Mouse (Mus musculus) brain, adult 2 months (tissue): Measurements from ENCODE around the gene Pitpnm1.

Source experiments
- DNase-seq: peaks from one replicate; pipeline ENCODE4 v3.0.0; 2011; ENCODE audit warnings: low read depth, low spot score

Pitpnm1 gene

GRCm38 (mm10) chr19:4094774-4095303, 5.0 kb upstream of the Pitpnm1 start:
- no peak for DNase-seq

- DNase-seq: no peak
Measured at GRCm38 (mm10) chr19:4095802-4096201, 4.0 kb upstream of the Pitpnm1 start.

DNA sequence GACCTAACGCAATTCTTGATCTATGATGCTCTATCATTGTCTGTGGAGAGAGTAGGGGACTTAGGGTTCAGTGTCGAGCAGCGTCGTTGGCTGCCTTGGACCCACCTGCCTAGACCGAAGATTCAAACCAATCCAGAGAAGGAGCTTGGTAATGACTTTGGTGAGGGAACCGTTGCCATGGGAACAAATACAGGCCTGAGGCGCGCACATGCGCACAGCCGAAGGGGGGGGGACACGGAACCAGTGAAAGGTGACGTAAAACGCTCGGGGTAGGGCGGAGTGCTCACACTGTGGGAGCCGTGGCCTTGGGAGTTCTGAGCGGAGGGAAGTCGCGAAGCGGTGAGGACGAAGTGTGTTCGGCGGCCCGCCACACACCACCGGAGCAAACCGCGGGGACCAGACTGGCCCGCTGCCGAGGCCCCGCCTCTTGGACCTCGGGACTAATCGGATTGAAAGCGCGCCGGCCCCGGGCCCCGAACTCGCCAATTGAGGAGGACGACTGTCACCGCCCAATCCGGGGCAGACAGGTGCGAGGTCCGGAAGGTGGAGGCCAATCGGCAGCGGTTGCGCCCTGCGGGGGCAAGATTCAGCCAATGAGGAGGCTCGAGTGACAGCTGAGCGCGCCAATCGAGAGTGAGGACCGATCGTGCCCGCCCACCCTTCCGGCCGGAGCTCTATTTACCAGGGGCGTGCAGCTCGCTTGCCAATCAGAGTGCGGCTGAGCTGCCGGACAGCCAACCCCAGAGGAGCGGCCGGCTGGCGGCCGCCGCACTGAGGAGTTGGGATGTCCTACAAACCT, 3.0 kb upstream of the Pitpnm1 start, which contains the start of gene Cdk2ap2:
Gene Cdk2ap2 (plus strand): TSS at position 541 of the 799 bp plus-strand sequence.
- peak; percentile 100 for DNase-seq

- peak; percentile 86 for DNase-seq
Measured at GRCm38 (mm10) chr19:4097441-4097825, 2.4 kb upstream of the Pitpnm1 start.

- no peak for DNase-seq
Measured at GRCm38 (mm10) chr19:4098426-4098825, 1.4 kb upstream of the Pitpnm1 start.

- DNase-seq: peak; percentile 97
Measured at GRCm38 (mm10) chr19:4099056-4099455, 742 bp upstream of the Pitpnm1 start.

DNA sequence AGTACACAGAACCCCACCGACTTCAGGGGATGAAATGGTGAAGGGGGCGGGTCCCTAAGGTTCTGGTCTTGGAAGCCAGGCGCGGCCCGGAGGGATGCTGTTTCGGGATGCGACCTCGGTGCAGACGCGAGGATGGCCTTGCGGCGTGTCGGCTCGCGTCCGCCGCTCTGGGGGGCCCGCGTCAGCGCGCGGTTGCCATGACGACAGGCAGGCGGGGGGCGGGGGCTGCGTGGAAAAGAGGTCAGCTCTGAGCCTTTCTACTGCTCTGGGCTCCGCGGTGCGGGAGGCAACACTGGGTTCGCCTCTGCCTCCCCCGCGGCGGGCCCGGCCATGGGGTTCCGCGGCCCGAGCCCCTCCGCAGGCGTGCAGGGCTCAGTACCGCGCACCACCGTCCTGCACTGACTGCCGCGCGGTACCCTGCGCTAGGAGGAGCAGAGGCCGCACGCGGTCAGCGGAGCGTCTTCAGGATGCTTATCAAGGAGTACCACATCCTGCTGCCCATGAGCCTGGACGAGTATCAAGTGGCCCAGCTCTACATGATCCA, 992 bp downstream of the Pitpnm1 start:
- peak; percentile 83 for DNase-seq

DNA sequence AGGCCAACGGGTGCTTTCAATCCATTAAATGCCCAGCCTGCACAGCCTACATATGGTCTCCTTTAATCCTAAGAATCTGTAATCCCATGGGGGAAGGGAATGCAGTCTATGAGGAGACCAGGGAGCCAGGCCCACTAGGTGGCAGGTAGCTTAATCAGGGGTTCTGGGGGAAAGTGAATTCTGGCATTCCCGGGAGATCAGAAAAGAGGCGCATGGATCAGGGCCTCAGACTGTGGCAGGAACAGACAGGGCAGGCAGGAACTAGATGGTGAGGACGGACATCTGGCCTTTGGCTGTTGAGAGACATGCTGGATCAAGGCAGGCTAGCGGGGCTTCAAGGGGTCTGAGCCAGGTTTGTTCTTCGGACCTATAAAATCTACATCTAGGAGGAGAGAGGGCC, 1.7 kb downstream of the Pitpnm1 start:
- peak; percentile 53 for DNase-seq

DNA sequence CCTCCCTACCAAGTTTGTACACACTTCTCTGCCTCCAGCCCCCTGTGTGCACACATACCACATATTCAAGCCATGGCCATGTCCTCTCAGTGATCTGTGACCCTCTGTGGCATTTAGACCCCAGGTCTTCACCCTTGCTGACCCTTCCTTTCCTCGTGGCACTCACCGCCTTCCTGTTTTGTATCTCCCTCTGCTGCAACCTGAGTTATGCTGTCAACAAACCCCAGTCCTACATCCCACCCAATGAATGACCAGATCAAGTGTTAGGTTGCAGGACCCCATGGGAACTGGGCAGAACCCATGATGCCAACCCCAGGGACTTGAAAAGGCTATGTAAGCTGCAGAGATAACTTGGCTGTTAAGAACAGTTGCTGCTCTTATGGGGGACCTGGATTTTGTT, 2.3 kb downstream of the Pitpnm1 start:
- DNase-seq: no peak

DNA sequence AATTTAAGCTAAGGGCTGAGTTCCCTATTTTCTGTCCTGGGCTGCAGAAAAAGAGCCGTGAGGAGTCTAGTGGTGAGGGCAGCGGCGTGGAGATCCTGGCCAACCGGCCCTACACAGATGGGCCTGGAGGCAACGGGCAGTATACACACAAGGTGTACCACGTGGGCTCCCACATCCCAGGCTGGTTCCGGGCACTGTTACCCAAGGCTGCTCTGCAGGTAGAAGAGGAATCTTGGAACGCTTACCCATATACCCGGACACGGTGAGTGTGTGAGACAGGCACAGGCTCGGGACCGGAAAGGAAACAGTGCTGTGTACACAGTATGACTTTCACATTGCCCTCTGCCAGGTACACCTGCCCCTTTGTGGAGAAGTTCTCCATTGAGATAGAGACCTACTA, 2.8 kb downstream of the Pitpnm1 start:
- peak; percentile 85 for DNase-seq

GRCm38 (mm10) chr19:4103294-4103693, 3.5 kb downstream of the Pitpnm1 start:
- no peak for DNase-seq

GRCm38 (mm10) chr19:4103792-4104191, 4.0 kb downstream of the Pitpnm1 start:
- DNase-seq: no peak

- no peak for DNase-seq
Measured at GRCm38 (mm10) chr19:4104675-4105194, 4.9 kb downstream of the Pitpnm1 start.

DNA sequence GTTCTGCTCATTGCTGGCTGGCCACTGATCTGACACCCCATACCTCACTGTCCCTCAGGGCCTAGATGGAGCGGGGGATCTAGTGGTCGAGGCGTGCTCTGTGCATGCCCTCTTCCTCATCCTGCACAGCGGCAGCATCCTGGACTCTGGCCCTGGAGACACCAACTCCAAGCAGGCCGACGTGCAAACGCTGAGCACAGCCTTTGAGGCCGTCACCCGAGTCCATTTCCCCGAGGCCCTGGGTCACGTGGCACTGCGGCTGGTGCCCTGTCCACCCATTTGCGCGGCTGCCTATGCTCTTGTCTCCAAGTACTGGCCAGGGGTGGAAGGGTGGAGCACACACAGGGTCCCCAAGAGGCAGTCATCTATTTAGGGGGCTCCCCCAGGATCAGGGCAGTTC, 6.9 kb downstream of the Pitpnm1 start:
- DNase-seq: no peak

- DNase-seq: no peak
Measured at GRCm38 (mm10) chr19:4108535-4108934, 8.7 kb downstream of the Pitpnm1 start.

GRCm38 (mm10) chr19:4112063-4112960, 12.5 kb downstream of the Pitpnm1 start:
- DNase-seq: no peak

DNA sequence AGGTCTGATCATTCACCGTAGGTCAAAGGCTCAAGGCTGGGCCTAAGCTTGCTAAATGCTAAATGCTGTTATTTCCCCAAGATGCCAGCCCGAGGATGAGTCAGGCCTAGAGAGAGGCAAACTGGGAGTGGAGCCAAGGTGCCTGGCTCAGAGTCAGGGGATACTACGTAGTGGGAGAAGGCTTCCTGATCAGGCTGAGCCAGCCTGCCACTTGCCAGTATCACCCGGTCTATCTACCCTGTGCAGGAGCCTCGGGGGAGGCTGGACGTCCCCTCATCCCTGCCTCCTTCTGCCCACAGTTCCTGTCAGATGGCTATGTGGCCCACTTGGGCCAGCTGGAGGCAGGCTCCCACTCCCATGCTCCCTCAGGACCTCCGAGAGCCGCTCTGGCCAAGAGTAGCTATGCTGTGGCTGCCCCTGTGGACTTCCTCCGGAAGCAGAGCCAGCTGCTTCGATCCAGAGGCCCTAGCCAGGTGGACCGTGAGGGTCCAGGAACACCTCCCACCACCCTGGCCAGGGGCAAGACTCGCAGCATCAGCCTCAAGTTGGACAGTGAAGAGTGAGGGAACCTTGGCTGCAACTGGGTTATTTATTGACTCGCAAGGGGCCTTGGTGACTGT, 13.5 kb downstream of the Pitpnm1 start:
- DNase-seq: peak; percentile 98

- no peak for DNase-seq
Measured at GRCm38 (mm10) chr19:4113806-4114230, 14.0 kb downstream of the Pitpnm1 start.

DNA sequence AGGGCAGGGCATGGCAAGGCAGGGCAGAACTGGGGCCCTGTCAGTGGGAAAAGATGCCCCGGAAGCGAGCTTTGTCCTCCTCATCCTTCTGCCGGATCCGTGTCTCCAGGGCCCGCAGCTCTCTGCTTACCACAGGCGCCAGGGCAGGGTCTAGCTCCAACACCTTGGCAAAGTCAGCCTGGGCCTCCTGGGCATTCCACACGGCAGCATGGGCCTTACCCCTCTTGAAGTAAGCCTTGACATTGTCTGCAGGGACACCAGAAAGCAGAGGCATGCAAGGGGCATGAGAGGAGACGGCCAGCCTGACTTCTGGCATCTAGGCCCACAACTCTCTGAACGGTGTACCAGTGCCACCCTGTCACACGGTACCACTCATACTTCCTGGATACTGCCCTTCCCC, 14.8 kb downstream of the Pitpnm1 start:
- DNase-seq: no peak

DNA sequence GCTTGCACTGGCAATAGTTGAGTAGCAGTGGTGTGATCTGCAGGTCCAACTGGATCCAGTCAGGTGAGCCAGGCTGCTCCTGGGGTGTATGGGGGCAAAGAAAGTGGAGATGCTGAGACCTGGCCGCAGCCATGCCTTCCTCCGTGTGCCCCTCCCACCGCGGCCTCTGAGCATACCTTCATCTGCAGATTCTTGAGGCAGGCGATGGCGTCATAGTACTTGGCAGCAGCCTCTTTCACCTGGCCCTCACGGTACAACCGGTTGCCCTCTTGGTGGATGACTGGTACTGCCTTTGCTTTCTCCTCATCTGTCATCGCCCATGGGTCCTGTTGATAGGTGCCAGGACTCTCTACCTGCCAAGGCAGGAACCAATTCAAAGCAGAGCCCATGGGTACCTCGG, 15.3 kb downstream of the Pitpnm1 start:
- no peak for DNase-seq

- DNase-seq: no peak
Measured at GRCm38 (mm10) chr19:4115816-4116215, 16.0 kb downstream of the Pitpnm1 start.
